Mouse (Mus musculus): ENCODE measurements around the gene Camkk1. TPM values are rescaled to one million over a fixed set of nuclear protein-coding genes. Genes with fewer than 3 reads are reported as not detected.

Camkk1 gene
- 10.2 and 11.6 TPM in 2 replicates for polyA plus RNA-seq (2016; fragmentation: Nextera tagmentation; extraction: Ambion mirVana)

GRCm38 (mm10) chr11:73018471-73019146 lies at the start of gene Camkk1:
Camkk1 (plus strand) TSS chr11:73019008.
- under 1% methylated on average over 56 of the region's 57 CpGs for WGBS
- Histone ChIP-seq H3K4me1 (0 out of 2 replicates have a peak, but pooled peaks cover 3% of the 10 kb centered on the region), H3K4me2 (replicated peaks) (peak within 1 kb of the TSS; percentile 92), H3K36me3 (no peaks in the 10 kb centered on the region), H3K9me3 (no peaks in the 10 kb centered on the region), H3K9ac (replicated peaks) (peak within 1 kb of the TSS; percentile 71), H3K4me3 (peak within 1 kb of the TSS; percentile 65), H3K27ac (replicated peaks) (0 out of 2 replicates have a peak within 1 kb of the TSS, but pooled peaks have one; percentile 21), H3K27me3 (peaks cover 53% of the 10 kb centered on the region)
- ATAC-seq (ENCODE audit: low FRiP score, low read depth), result peak; percentile 96

DNA sequence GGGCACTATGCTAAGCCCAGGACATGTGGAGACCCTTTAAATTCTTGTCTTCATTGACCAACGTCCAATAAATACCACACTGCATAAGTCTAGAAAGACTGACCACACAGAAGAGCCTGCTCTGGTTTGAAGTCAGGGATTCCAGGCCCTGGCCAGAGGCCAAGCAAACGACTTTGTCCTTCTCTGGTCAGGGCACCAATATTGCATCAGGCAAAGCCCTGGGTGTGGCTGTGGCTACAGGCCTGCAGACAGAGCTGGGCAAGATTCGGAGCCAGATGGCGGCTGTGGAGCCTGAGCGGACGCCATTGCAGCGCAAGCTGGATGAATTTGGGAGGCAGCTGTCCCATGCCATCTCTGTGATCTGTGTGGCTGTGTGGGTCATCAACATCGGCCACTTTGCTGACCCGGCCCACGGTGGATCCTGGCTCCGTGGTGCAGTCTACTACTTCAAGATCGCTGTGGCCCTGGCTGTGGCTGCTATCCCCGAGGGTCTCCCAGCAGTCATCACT lies 43.8 kb upstream of the Camkk1 start:
- WGBS, result 86% methylated on average over 13 of the region's 13 CpGs
- no peak overlapping the region for H3K9ac ChIP-seq (replicated peaks)
- ATAC-seq (ENCODE audit: low FRiP score, low read depth), result no peak

DNA sequence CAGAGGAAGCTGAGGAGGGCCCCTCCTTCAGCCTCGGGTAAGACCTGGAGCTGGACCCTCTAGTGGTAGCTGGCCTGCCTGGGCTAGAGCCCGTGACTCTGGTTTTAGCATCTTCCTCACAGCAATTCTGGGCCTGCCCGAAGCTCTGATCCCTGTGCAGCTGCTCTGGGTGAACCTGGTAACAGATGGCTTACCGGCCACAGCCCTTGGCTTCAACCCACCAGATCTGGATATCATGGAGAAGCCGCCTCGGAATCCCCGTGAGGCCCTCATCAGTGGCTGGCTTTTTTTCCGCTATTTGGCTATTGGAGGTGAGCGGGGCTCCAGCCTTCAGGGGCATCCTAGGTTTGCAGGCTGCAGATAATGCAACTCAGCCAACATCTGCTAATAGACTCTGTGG lies 36.3 kb upstream of the Camkk1 start:
- Histone ChIP-seq H3K27me3 (no peaks in the 10 kb centered on the region), H3K4me1 (no peaks in the 10 kb centered on the region), H3K9ac (replicated peaks) (no peak overlapping the region), H3K27ac (replicated peaks) (no peak overlapping the region), H3K4me3 (no peak overlapping the region), H3K4me2 (replicated peaks) (no peak overlapping the region), H3K36me3 (no peaks in the 10 kb centered on the region), H3K9me3 (no peaks in the 10 kb centered on the region)
- 79% methylated on average over 9 of the region's 9 CpGs for WGBS
- no peak for ATAC-seq (ENCODE audit: low FRiP score, low read depth)

More for the DNA sequence above, 43.8 kb upstream of the Camkk1 start:
- no peaks in the 10 kb centered on the region for H3K36me3 ChIP-seq
- no peak overlapping the region for H3K27ac ChIP-seq (replicated peaks)
- H3K4me1 ChIP-seq, result no peaks in the 10 kb centered on the region
- H3K4me2 ChIP-seq (replicated peaks), result no peak overlapping the region
- no peaks in the 10 kb centered on the region for H3K27me3 ChIP-seq
- H3K4me3 ChIP-seq, result no peak overlapping the region
- no peaks in the 10 kb centered on the region for H3K9me3 ChIP-seq

DNA sequence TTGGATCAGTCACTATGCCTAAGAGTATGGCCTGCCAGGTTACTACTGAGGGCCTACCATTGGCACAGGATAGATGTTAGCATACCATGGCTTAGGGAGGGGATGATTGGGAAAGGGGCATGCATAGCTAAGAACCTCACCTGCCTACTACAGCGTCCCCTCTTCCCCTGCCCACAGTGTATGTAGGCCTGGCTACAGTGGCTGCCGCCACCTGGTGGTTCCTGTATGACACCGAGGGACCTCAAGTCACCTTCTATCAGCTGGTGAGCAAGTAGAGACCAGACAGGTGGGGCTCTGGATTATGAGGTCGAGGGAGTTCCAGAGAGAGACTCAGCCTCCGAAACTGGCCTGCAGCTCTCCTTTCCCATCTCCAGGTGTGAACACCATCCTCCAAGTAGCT lies 35.5 kb upstream of the Camkk1 start:
- H3K27me3 ChIP-seq, result no peaks in the 10 kb centered on the region
- H3K4me3 ChIP-seq, result no peak overlapping the region
- 51% methylated on average over 5 of the region's 5 CpGs for WGBS
- H3K36me3 ChIP-seq, result no peaks in the 10 kb centered on the region
- no peak overlapping the region for H3K9ac ChIP-seq (replicated peaks)
- H3K27ac ChIP-seq (replicated peaks), result no peak overlapping the region
- no peaks in the 10 kb centered on the region for H3K9me3 ChIP-seq
- no peak overlapping the region for H3K4me2 ChIP-seq (replicated peaks)
- no peaks in the 10 kb centered on the region for H3K4me1 ChIP-seq
- ATAC-seq (ENCODE audit: low FRiP score, low read depth), result no peak

- H3K4me1 ChIP-seq, result no peaks in the 10 kb centered on the region
- no peaks in the 10 kb centered on the region for H3K9me3 ChIP-seq
- no peak overlapping the region for H3K4me3 ChIP-seq
- ATAC-seq (ENCODE audit: low FRiP score, low read depth), result no peak
- no peak overlapping the region for H3K27ac ChIP-seq (replicated peaks)
- H3K4me2 ChIP-seq (replicated peaks), result no peak overlapping the region
- H3K9ac ChIP-seq (replicated peaks), result no peak overlapping the region
- WGBS, result 89% methylated on average over 5 of the region's 5 CpGs
- no peaks in the 10 kb centered on the region for H3K36me3 ChIP-seq
- H3K27me3 ChIP-seq, result no peaks in the 10 kb centered on the region
Measured at GRCm38 (mm10) chr11:72986745-72987144, 32.1 kb upstream of the Camkk1 start.

GRCm38 (mm10) chr11:72987234-72987633 lies 31.6 kb upstream of the Camkk1 start:
- no peak overlapping the region for H3K4me2 ChIP-seq (replicated peaks)
- 83% methylated on average over 5 of the region's 5 CpGs for WGBS
- no peak overlapping the region for H3K4me3 ChIP-seq
- no peak for ATAC-seq (ENCODE audit: low FRiP score, low read depth)
- no peaks in the 10 kb centered on the region for H3K27me3 ChIP-seq
- no peaks in the 10 kb centered on the region for H3K36me3 ChIP-seq
- H3K27ac ChIP-seq (replicated peaks), result no peak overlapping the region
- H3K4me1 ChIP-seq, result no peaks in the 10 kb centered on the region
- no peak overlapping the region for H3K9ac ChIP-seq (replicated peaks)
- H3K9me3 ChIP-seq, result no peaks in the 10 kb centered on the region

DNA sequence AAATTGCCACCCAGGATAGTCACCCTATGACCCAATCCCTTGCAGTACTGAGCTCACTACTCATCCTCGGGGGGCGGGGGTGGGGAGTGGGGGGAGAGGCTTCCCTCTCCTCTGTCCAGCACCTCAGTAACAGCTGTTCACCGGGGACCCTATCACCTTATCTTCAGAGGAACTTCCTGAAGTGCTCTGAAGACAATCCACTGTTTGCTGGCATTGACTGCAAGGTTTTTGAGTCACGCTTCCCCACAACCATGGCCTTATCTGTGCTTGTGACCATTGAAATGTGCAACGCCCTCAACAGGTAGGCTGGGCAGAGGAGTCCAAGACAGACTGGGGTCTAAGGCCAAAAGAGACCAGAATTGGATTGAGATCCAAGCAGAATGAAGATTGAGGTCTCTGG lies 31.0 kb upstream of the Camkk1 start:
- WGBS, result 80% methylated on average over 5 of the region's 5 CpGs

DNA sequence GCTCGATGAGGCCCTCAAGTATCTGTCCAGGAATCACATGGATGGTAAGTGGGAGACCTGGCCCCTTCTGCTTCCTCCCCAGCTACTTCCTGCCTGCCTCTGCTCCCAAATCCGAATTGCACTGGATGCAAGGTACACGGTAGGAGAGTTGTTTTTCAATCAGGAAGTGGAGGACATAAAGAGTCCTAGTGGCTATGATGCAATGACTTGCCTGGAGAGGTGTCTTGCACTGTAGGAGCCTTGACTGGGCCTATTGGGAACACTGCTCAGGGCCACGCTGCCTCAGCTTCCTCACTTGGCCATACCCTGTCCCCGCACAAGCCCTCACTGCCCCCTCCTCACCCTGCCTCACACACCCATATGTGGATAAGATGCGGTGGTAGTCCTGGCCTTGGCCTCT lies 29.8 kb upstream of the Camkk1 start:
- no peak overlapping the region for H3K4me2 ChIP-seq (replicated peaks)
- no peaks in the 10 kb centered on the region for H3K4me1 ChIP-seq
- ATAC-seq (ENCODE audit: low FRiP score, low read depth), result no peak
- no peak overlapping the region for H3K27ac ChIP-seq (replicated peaks)
- H3K27me3 ChIP-seq, result no peaks in the 10 kb centered on the region
- no peak overlapping the region for H3K9ac ChIP-seq (replicated peaks)
- H3K4me3 ChIP-seq, result no peak overlapping the region
- 91% methylated on average over 6 of the region's 6 CpGs for WGBS
- no peaks in the 10 kb centered on the region for H3K9me3 ChIP-seq
- no peaks in the 10 kb centered on the region for H3K36me3 ChIP-seq

More for the DNA sequence above, 31.0 kb upstream of the Camkk1 start:
- Histone ChIP-seq H3K27ac (replicated peaks) (no peak overlapping the region), H3K36me3 (no peaks in the 10 kb centered on the region), H3K4me3 (no peak overlapping the region), H3K9ac (replicated peaks) (no peak overlapping the region), H3K4me1 (no peaks in the 10 kb centered on the region), H3K9me3 (no peaks in the 10 kb centered on the region), H3K4me2 (replicated peaks) (no peak overlapping the region), H3K27me3 (no peaks in the 10 kb centered on the region)
- no peak for ATAC-seq (ENCODE audit: low FRiP score, low read depth)

GRCm38 (mm10) chr11:72990688-72991087 lies 28.1 kb upstream of the Camkk1 start:
- H3K9me3 ChIP-seq, result no peaks in the 10 kb centered on the region
- no peak for ATAC-seq (ENCODE audit: low FRiP score, low read depth)
- WGBS, result 71% methylated on average over 9 of the region's 9 CpGs
- no peak overlapping the region for H3K9ac ChIP-seq (replicated peaks)
- no peak overlapping the region for H3K4me3 ChIP-seq
- no peaks in the 10 kb centered on the region for H3K4me1 ChIP-seq
- no peak overlapping the region for H3K27ac ChIP-seq (replicated peaks)
- H3K36me3 ChIP-seq, result no peaks in the 10 kb centered on the region
- no peak overlapping the region for H3K4me2 ChIP-seq (replicated peaks)
- no peaks in the 10 kb centered on the region for H3K27me3 ChIP-seq

DNA sequence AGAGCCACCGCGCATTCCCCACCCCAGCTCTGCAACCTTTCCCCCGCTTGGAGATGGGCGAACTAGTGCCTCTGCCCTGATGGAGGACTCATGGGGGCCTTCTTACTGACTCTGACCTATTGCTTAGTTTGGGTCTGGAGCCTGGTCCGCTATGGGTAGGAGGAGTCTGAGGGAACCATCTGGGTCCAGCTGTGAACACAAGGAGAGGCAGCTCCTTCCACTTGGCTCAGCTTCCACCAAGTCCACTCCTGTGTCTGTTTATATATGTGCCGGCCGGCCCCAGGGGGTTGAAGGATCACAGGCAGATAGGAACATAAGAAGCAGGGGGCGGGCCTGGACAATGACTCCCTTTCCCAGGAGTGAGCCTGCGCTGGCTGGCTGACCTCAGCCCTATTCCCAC lies 26.8 kb upstream of the Camkk1 start:
- Histone ChIP-seq H3K36me3 (no peaks in the 10 kb centered on the region), H3K27ac (replicated peaks) (no peak overlapping the region), H3K27me3 (no peaks in the 10 kb centered on the region), H3K4me3 (no peak overlapping the region), H3K4me2 (replicated peaks) (no peak overlapping the region), H3K9ac (replicated peaks) (no peak overlapping the region), H3K9me3 (no peaks in the 10 kb centered on the region), H3K4me1 (no peaks in the 10 kb centered on the region)
- ATAC-seq (ENCODE audit: low FRiP score, low read depth), result no peak
- 73% methylated on average over 9 of the region's 9 CpGs for WGBS

- Histone ChIP-seq H3K27ac (replicated peaks) (no peak overlapping the region), H3K9me3 (no peaks in the 10 kb centered on the region), H3K9ac (replicated peaks) (no peak overlapping the region), H3K4me2 (replicated peaks) (no peak overlapping the region), H3K27me3 (peaks cover 6% of the 10 kb centered on the region; the same call in 1 of the 2 replicates), H3K36me3 (no peaks in the 10 kb centered on the region), H3K4me3 (no peak overlapping the region), H3K4me1 (no peaks in the 10 kb centered on the region)
- WGBS, result 92% methylated on average over 6 of the region's 6 CpGs
- no peak for ATAC-seq (ENCODE audit: low FRiP score, low read depth)
Measured at GRCm38 (mm10) chr11:72996346-72996745, 22.5 kb upstream of the Camkk1 start.

- Histone ChIP-seq H3K36me3 (no peaks in the 10 kb centered on the region), H3K4me2 (replicated peaks) (no peak overlapping the region), H3K9ac (replicated peaks) (no peak overlapping the region), H3K4me3 (no peak overlapping the region), H3K27ac (replicated peaks) (no peak overlapping the region), H3K4me1 (no peaks in the 10 kb centered on the region), H3K9me3 (no peaks in the 10 kb centered on the region), H3K27me3 (peaks cover 8% of the 10 kb centered on the region; the same call in 1 of the 2 replicates)
- 77% methylated on average over 2 of the region's 2 CpGs for WGBS
- no peak for ATAC-seq (ENCODE audit: low FRiP score, low read depth)
Measured at GRCm38 (mm10) chr11:72996781-72997180, 22.0 kb upstream of the Camkk1 start.

All from midbrain, embryonic 12.5 days (tissue).